Mouse (Mus musculus) hindbrain, embryonic 11.5 days (tissue): ENCODE data around the gene Mex3d. TPM values are rescaled to one million over a fixed set of nuclear protein-coding genes. Genes with fewer than 3 reads are reported as not detected.
A peak's percentile ranks its signal among the peaks of the same experiment; 100 is the strongest.

ENCODE experiments used
- ATAC-seq: fragments of 200-750 bp; cut with Nextera tagmentation; 2 replicates; pipeline ENCODE4 v1.8.0; 2017; ENCODE audit warnings: mild to moderate bottlenecking, moderate TSS enrichment, moderate library complexity; ENCODE audit not compliant: low FRiP score
- DNase-seq: peaks from one replicate; pipeline ENCODE4 v3.0.0-alpha.2; 2015; ENCODE audit warnings: low spot score
- H3K27ac ChIP-seq: fragments of 300-500 bp; sonication (generic); 2 replicates; pipeline ENCODE4 v1.5.1; 2014; ENCODE audit warnings: mild to moderate bottlenecking, low read depth, low read length
- H3K27me3 ChIP-seq: fragments of 300-500 bp; sonication (generic); 2 replicates; pipeline ENCODE4 v1.6.1; 2014; ENCODE audit warnings: mild to moderate bottlenecking, low read length, moderate library complexity, mixed read lengths; ENCODE audit not compliant: control insufficient read depth, insufficient read depth
- H3K36me3 ChIP-seq: fragments of 300-500 bp; sonication (generic); 2 replicates; pipeline ENCODE4 v1.6.1; 2014; ENCODE audit warnings: mild to moderate bottlenecking, low read length, moderate library complexity, mixed read lengths; ENCODE audit not compliant: control insufficient read depth, insufficient read depth
- H3K4me1 ChIP-seq: fragments of 300-500 bp; sonication (generic); replicated peaks from 2 replicates; pipeline ENCODE4 v1.6.1; 2014; ENCODE audit warnings: low read length, mixed read lengths; ENCODE audit not compliant: control insufficient read depth, insufficient read depth
- H3K4me2 ChIP-seq: fragments of 300-500 bp; sonication (generic); replicated peaks from 2 replicates; pipeline ENCODE4 v1.6.1; 2014; ENCODE audit warnings: mild to moderate bottlenecking, low read depth, low read length
- H3K4me3 ChIP-seq: fragments of 300-500 bp; sonication (generic); 2 replicates; pipeline ENCODE4 v1.5.1; 2014; ENCODE audit warnings: low read depth, low read length
- H3K9ac ChIP-seq: fragments of 300-500 bp; sonication (generic); 2 replicates; pipeline ENCODE4 v1.6.1; 2014; ENCODE audit warnings: low read depth, low read length
- H3K9me3 ChIP-seq: fragments of 300-500 bp; sonication (generic); 2 replicates; pipeline ENCODE4 v1.6.1; 2016; ENCODE audit warnings: low read length; ENCODE audit not compliant: control insufficient read depth
- WGBS: fragments of 180-500 bp; shearing (Covaris S2); extraction: QIAGEN DNeasy Blood & Tissue Kit; methylation state at CpG from one replicate; pipeline ENCODE4 v1.1.7; 2014; 5-methylcytosine and 5-hydroxymethylcytosine counted together
- polyA plus RNA-seq: library from polyadenylated mRNA; unstranded; fragments of >200 nt; fragmentation: Nextera tagmentation; extraction: Ambion mirVana; gene quantifications from 2 replicates; pipeline ENCODE4 v1.2.1, GENCODE M21; 2014

The Mex3d gene
- polyA plus RNA-seq, 1 experiment from 2014 or later, result 14.7 TPM

DNA sequence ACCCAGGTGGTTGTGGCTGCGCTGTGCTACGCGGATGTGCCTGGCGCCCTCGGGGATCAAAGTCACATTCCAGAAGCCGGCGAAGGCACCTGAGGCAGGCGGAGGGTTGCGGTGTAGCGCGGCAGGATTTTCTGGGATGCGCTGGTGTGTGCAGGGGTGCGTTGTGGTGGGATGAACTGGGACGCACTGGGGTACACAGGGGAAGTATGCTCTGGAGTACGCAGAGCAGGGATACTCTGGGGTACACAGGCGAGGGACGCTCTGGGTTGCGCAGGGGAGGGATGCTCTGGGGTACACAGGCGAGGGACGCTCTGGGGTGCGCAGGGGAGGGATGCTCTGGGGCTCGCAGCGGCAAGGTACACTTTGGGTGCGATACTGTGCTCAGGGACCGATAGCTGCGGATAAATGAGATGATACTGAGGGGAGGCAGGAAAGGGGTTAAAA is 45.1 kb downstream of the Mex3d start:
- Histone ChIP-seq H3K4me3 (peak overlapping the region; percentile 23), H3K9ac (no peak overlapping the region), H3K27me3 (peaks cover 67% of the 10 kb centered on the region), H3K4me2 (peak overlapping the region; percentile 35), H3K9me3 (no peaks in the 10 kb centered on the region), H3K36me3 (no peaks in the 10 kb centered on the region), H3K27ac (no peak overlapping the region), H3K4me1 (peaks cover 17% of the 10 kb centered on the region)
- no peak for DNase-seq
- 3% methylated on average over 26 of the region's 26 CpGs for WGBS
- ATAC-seq, result 0 out of 2 replicates have a peak, but pooled peaks have one; percentile 16

DNA sequence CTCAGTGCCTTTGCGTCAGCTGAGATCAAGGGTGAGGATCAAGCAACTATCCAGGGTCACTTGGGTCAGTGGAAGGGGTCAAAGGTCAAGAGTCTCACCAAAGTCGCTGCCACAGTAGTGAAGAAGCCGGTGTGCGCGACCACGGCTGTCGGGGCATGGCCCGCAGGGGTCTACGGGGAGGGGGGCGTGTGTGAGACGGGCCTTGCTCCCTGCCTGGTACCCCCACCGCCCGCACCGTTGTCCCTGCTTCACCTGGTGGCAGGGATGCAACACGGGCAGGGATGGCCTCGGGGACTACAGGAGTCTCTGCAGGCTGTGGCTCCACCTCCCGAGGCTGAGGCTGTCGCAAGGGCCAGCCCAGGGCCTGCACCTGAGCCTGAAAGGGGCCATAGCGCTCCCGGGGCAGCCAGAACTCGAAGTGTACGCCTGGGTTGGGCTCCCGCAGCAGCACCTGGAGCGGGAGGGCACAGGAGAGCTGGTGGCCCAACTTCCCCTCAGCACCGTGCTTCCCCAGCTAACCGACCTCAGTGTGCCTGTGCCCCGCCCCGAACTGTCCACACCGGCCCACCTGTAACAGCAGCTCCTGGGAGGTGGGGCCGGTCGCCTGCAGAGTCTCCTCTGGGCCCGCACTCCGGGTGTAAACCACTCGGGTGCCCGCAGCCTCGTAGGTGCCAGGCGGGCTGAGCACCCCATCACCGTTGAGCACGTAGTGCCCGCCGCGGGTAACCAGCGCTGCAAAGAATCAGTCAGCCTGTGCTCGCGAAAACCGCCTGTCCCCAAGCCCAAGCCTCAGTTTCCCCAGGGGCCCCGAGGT is 45.8 kb downstream of the Mex3d start:
- H3K9me3 ChIP-seq, result no peaks in the 10 kb centered on the region
- H3K4me2 ChIP-seq, result peak overlapping the region; percentile 35
- no peaks in the 10 kb centered on the region for H3K36me3 ChIP-seq
- no peak for ATAC-seq
- peaks cover 17% of the 10 kb centered on the region for H3K4me1 ChIP-seq
- no peak overlapping the region for H3K9ac ChIP-seq
- H3K27me3 ChIP-seq, result peaks cover 62% of the 10 kb centered on the region
- no peak for DNase-seq
- WGBS, result 2% methylated on average over 47 of the region's 47 CpGs
- H3K4me3 ChIP-seq, result peak overlapping the region; percentile 23; the same call in 1 of the 2 replicates
- H3K27ac ChIP-seq, result no peak overlapping the region

DNA sequence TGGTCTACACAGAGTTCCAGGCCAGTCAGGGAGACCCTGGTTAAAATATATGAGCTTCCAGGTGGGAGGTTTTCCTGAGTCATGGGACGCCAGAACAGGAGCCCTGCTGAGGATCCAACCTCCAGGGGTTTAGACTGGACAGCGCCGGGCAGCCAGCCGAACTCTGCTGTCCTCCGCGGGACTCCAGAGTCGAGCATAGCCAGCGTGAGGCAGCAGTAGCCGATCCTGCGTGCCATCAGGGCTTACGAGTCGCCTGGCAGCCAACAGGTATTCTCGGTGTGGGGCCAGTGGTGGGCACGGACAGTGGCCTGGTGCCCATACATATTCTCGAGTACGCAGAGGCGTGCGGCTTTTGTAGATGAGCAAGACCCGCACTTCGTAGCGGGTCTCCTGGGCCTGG is 46.4 kb downstream of the Mex3d start:
- no peak overlapping the region for H3K4me3 ChIP-seq
- H3K4me1 ChIP-seq, result peaks cover 17% of the 10 kb centered on the region
- H3K9me3 ChIP-seq, result no peaks in the 10 kb centered on the region
- 10% methylated on average over 21 of the region's 21 CpGs for WGBS
- H3K27ac ChIP-seq, result no peak overlapping the region
- no peaks in the 10 kb centered on the region for H3K36me3 ChIP-seq
- H3K4me2 ChIP-seq, result no peak overlapping the region
- H3K27me3 ChIP-seq, result peaks cover 59% of the 10 kb centered on the region
- DNase-seq, result no peak
- H3K9ac ChIP-seq, result no peak overlapping the region
- no peak for ATAC-seq

DNA sequence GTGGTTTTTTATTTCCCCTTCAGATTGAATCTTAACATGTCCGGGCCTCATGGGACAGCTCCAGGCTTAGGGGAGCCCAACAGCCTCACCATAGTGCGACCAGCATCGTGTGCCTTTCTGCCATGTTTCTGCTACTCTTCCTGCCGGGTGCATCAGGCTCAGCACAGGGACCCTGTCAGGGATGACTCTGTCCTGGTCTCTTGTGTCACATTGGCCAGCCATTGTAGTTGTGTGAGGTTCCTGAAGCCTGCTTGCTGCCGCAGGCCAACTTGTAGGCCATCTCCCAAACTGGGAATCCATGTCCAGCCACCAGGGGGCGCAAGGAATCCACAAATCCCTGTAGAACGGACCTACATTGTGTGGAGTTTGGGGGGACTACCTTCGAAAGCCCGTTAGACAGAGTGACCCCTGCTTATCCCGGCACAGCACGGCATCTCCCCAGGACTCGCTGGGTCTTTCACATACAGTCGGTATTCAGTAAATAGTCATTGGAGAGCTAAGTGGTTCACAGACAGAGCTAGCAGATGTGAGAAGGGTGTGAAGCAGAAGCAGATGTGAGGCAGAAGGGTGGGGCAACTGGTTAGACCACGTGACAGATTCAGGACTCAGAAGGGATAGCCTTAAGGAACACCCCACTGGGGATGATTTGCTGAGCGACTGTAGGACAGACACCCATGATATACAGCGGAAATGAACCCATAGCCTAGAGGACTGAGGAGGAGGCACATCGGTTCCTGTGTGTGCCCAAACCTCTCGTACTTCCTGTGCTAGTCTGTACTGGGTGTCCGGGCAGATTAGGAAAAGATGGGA is 47.3 kb downstream of the Mex3d start:
- H3K36me3 ChIP-seq, result no peaks in the 10 kb centered on the region
- WGBS, result 23% methylated on average over 19 of the region's 19 CpGs
- no peak overlapping the region for H3K4me3 ChIP-seq
- peaks cover 17% of the 10 kb centered on the region for H3K4me1 ChIP-seq
- H3K27me3 ChIP-seq, result peaks cover 51% of the 10 kb centered on the region
- ATAC-seq, result peak; percentile 27; the same call in 1 of the 2 replicates
- no peaks in the 10 kb centered on the region for H3K9me3 ChIP-seq
- no peak overlapping the region for H3K27ac ChIP-seq
- no peak overlapping the region for H3K9ac ChIP-seq
- DNase-seq, result peak; percentile 93
- no peak overlapping the region for H3K4me2 ChIP-seq

DNA sequence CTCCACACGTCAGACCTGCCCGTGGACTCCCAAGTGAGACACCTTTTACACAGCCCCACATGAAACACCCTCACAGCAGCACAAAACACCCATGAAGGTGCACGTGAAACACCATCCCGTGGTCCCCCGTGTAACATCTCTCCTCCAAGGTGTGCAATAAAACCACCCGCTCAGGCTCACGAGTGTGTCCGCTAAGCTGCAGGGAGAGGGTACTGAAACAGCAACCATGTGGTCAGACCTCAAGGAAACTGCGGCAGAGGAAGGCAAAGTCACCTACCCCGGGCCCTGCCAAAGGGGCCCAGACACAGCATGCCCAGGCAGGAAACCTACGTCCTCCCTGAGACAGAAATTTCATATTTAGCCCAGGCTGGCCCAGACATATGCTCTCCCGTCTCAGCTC is 51.2 kb downstream of the Mex3d start:
- Histone ChIP-seq H3K4me1 (no peaks in the 10 kb centered on the region; the same call in 1 of the 2 replicates), H3K4me3 (no peak overlapping the region), H3K36me3 (no peaks in the 10 kb centered on the region), H3K4me2 (no peak overlapping the region), H3K9me3 (no peaks in the 10 kb centered on the region), H3K27me3 (peaks cover 12% of the 10 kb centered on the region), H3K9ac (no peak overlapping the region), H3K27ac (no peak overlapping the region)
- DNase-seq (no peak), ATAC-seq (no peak)
- 87% methylated on average over 12 of the region's 12 CpGs for WGBS

DNA sequence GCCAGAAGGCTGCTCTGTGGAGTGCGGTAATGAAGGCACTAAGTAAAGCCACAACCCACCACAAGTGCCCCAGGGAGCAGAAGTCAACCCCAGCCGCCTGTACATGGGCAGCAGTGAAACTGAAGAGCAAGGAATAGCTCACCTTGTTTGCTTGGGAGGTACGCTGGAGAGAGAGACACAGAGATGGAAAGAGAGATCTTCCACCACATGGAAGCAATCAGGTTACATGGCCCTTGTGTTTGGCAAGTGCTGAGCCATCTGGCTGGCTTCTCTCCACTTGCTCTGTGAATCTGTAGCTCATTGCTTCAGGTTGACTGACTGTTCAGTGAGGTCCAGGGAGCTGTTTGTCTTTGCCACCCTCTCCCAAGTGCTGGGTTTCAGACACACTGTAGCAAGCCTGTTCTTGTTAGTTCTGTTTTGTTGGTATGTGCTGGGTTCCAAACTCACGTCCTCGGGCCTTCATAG is 54.9 kb downstream of the Mex3d start:
- Histone ChIP-seq H3K4me2 (no peak overlapping the region), H3K27ac (no peak overlapping the region), H3K36me3 (no peaks in the 10 kb centered on the region), H3K27me3 (peaks cover 7% of the 10 kb centered on the region), H3K4me3 (no peak overlapping the region), H3K9me3 (no peaks in the 10 kb centered on the region), H3K9ac (no peak overlapping the region), H3K4me1 (0 out of 2 replicates have a peak, but pooled peaks cover 5% of the 10 kb centered on the region)
- WGBS, result 81% methylated on average over 5 of the region's 5 CpGs
- ATAC-seq (no peak), DNase-seq (no peak)

DNA sequence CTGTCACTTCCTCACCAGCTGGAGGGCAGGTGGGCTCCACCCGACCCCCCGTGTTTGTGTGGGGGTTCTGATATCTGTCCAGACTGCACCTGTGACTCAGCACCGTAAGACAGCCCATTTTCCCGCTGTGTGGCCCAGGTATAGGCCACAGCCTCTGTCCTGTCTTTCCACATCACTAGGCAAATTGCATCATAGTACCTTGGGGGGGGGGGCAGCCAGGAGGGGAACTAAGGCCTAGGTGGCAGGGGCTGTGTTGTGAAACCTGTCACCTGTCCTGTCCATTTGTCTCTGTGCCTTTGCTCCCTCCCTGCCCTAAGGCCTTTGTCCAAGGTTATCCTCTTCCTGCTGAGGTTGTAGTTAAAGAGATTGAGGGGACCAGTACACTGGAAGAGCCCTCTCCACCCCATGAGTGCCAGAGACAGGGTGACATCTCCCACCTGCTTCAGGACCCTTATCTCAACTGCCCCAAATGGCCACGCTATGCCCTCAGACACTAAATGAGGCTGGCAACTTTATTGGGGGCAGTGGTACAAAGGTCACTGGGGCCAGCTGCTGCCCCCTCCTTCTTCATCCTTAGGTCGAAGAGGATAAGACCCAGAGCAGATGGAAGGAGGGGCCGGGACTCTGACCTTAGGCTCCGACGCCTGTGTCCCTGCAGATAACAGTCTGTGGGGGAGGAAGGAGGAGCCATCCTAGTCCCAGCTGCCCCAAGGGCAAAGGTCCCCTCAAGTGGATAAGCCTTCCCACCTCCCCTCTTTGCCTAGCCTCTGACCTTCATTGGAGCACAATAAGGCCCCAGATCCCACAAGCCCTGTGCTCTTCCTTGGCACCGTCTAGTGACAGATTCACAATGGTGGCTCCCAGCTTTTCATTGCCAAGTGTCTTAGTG is 55.6 kb downstream of the Mex3d start:
- 0 out of 2 replicates have a peak, but pooled peaks cover 5% of the 10 kb centered on the region for H3K4me1 ChIP-seq
- H3K4me3 ChIP-seq, result no peak overlapping the region
- H3K36me3 ChIP-seq, result no peaks in the 10 kb centered on the region
- no peak overlapping the region for H3K27ac ChIP-seq
- 61% methylated on average over 10 of the region's 10 CpGs for WGBS
- no peak overlapping the region for H3K9ac ChIP-seq
- H3K9me3 ChIP-seq, result no peaks in the 10 kb centered on the region
- ATAC-seq (no peak), DNase-seq (no peak)
- peaks cover 7% of the 10 kb centered on the region for H3K27me3 ChIP-seq
- H3K4me2 ChIP-seq, result no peak overlapping the region

DNA sequence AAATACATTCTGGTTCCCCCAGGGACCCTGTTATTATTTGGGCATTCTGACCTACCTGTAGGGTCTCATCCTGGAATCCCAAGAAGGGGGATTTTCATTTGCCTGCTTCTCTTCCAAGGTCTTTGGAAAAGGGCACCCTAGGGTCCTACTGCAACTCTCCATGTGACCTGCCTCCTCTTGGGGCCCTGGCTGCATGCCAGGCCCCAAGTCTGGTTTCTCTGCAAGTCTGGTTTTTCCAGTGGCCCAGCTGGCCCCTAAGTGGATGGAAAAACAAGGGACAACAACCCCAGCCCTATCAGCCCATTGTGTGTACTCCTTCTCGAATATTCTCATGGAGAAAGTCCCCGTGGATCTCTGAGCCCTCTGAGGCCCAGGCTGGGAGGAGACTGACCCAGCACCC is 56.6 kb downstream of the Mex3d start:
- H3K27me3 ChIP-seq, result peaks cover 7% of the 10 kb centered on the region
- H3K36me3 ChIP-seq, result no peaks in the 10 kb centered on the region
- no peak overlapping the region for H3K27ac ChIP-seq
- no peak overlapping the region for H3K4me3 ChIP-seq
- H3K4me2 ChIP-seq, result peak overlapping the region; percentile 85; the same call in 1 of the 2 replicates
- H3K4me1 ChIP-seq, result 0 out of 2 replicates have a peak, but pooled peaks cover 5% of the 10 kb centered on the region
- 83% methylated on average over 2 of the region's 2 CpGs for WGBS
- peak overlapping the region; percentile 19; the same call in 1 of the 2 replicates for H3K9ac ChIP-seq
- H3K9me3 ChIP-seq, result no peaks in the 10 kb centered on the region
- no peak for ATAC-seq
- DNase-seq, result no peak
